Mouse (Mus musculus): ENCODE results near the gene Npas3. TPM values are rescaled to one million over a fixed set of nuclear protein-coding genes. Genes with fewer than 3 reads are reported as not detected.

Gene Npas3
- total and polyA plus RNA-seq, 2 experiments, result 0.04 TPM; not detected in 1

DNA sequence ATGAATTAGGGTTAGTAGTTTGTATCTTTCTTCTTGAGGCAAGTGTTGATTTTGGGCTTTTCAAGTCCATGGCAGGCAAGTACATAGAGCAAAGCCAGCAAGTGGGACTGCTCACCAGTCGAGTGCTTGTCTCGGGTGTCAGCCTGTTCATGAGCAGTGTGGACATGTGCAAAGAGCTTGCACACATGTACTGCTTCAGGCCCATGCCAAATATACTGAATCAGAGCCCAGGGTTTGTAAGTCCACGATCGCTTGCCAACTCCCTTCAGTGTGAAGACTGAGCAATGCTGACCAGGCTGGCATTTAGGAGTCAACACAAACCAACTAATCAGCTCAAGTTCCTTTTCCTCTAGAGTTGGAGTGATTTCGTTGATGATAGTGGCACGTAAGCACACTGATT lies 805.1 kb downstream of the Npas3 start:
- Histone ChIP-seq H3K27me3 (ENCODE audit: control insufficient read depth, insufficient read depth, low read length) (no peaks in the 10 kb centered on the region), H3K36me3 (ENCODE audit: control insufficient read depth, insufficient read depth, low read length) (no peaks in the 10 kb centered on the region), H3K9ac (ENCODE audit: low read depth, low read length) (no peak overlapping the region), H3K79me2 (ENCODE audit: control insufficient read depth, insufficient read depth, low read length) (no peaks in the 10 kb centered on the region), H3K4me3 (ENCODE audit: insufficient read depth, low read depth, low read length) (no peak overlapping the region), H3K4me1 (ENCODE audit: control insufficient read depth, insufficient read depth, low read length) (no peaks in the 10 kb centered on the region), H3K27ac (replicated peaks; ENCODE audit: insufficient read depth, low read depth, low read length) (no peak overlapping the region)
- no peak for DNase-seq (ENCODE audit: extremely low read depth, low read depth, low spot score)
- 90% methylated on average over 6 of the region's 6 CpGs for WGBS
- TF ChIP-seq CTCF (IDR thresholded peaks at IDR 0.05; ENCODE audit: low read depth, low read length), result no peak
- TF ChIP-seq POLR2A (IDR thresholded peaks at IDR 0.05; ENCODE audit: extremely low read depth, insufficient read depth, low read length), result no peak

DNA sequence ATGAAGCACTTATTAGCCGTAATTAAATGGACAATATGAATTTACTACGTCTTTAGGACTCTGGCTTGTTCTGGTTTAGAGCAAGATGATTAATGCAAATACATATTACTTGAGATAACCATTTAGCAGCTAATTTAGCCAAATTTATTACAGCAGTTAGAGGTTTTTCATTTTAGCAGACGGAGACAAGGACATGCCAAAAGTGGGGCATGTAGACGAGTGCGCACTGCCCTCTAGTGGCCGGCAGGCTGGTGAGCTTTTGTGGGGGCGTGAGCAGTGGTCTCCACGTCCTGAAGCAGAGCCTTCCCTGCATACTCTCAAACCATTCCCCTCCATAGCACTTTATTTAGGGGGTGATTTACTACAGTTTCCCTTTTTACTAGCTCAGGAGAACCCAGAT lies 812.3 kb downstream of the Npas3 start:
- no peak overlapping the region for H3K4me3 ChIP-seq (ENCODE audit: insufficient read depth, low read depth, low read length)
- H3K36me3 ChIP-seq (ENCODE audit: control insufficient read depth, insufficient read depth, low read length), result no peaks in the 10 kb centered on the region
- no peak overlapping the region for H3K27ac ChIP-seq (replicated peaks; ENCODE audit: insufficient read depth, low read depth, low read length)
- no peaks in the 10 kb centered on the region for H3K27me3 ChIP-seq (ENCODE audit: control insufficient read depth, insufficient read depth, low read length)
- H3K4me1 ChIP-seq (ENCODE audit: control insufficient read depth, insufficient read depth, low read length), result no peaks in the 10 kb centered on the region
- TF ChIP-seq POLR2A (IDR thresholded peaks at IDR 0.05; ENCODE audit: extremely low read depth, insufficient read depth, low read length), result no peak
- peak; percentile 90 for TF ChIP-seq CTCF (IDR thresholded peaks at IDR 0.05; ENCODE audit: low read depth, low read length)
- no peak overlapping the region for H3K9ac ChIP-seq (ENCODE audit: low read depth, low read length)
- WGBS, result 20% methylated on average over 8 of the region's 8 CpGs
- no peaks in the 10 kb centered on the region for H3K79me2 ChIP-seq (ENCODE audit: control insufficient read depth, insufficient read depth, low read length)
- peak; percentile 5 for DNase-seq (ENCODE audit: extremely low read depth, low read depth, low spot score)

GRCm38 (mm10) chr12:54061168-54061567 lies 812.7 kb downstream of the Npas3 start:
- Histone ChIP-seq H3K4me3 (ENCODE audit: insufficient read depth, low read depth, low read length) (no peak overlapping the region), H3K27me3 (ENCODE audit: control insufficient read depth, insufficient read depth, low read length) (no peaks in the 10 kb centered on the region), H3K36me3 (ENCODE audit: control insufficient read depth, insufficient read depth, low read length) (no peaks in the 10 kb centered on the region), H3K4me1 (ENCODE audit: control insufficient read depth, insufficient read depth, low read length) (no peaks in the 10 kb centered on the region), H3K27ac (replicated peaks; ENCODE audit: insufficient read depth, low read depth, low read length) (no peak overlapping the region), H3K9ac (ENCODE audit: low read depth, low read length) (no peak overlapping the region), H3K79me2 (ENCODE audit: control insufficient read depth, insufficient read depth, low read length) (no peaks in the 10 kb centered on the region)
- TF ChIP-seq POLR2A (IDR thresholded peaks at IDR 0.05; ENCODE audit: extremely low read depth, insufficient read depth, low read length) (no peak), CTCF (IDR thresholded peaks at IDR 0.05; ENCODE audit: low read depth, low read length) (no peak)
- no peak for DNase-seq (ENCODE audit: extremely low read depth, low read depth, low spot score)
- WGBS, result 51% methylated on average over 6 of the region's 6 CpGs

DNA sequence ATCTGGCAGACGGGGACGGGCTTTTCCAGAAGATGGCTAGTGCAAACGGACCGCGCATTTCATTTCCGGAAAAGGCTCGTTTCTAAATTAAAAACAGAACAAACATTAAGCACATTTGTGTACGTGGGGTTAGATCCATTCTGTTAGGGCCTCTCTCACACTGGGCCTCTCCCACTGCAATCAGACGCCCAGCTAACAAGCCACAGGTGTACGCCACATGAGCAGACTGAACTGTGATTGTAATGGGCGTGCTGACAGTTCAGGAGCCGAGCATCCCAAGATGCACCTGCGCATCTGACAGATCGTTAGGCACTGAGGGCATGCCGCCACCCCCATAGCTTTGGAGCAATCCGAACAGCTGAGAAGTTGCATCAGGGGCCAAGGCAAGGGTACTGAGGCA lies 816.5 kb downstream of the Npas3 start:
- Histone ChIP-seq H3K4me3 (ENCODE audit: insufficient read depth, low read depth, low read length) (no peak overlapping the region), H3K27me3 (ENCODE audit: control insufficient read depth, insufficient read depth, low read length) (peaks cover 20% of the 10 kb centered on the region), H3K36me3 (ENCODE audit: control insufficient read depth, insufficient read depth, low read length) (no peaks in the 10 kb centered on the region), H3K27ac (replicated peaks; ENCODE audit: insufficient read depth, low read depth, low read length) (no peak overlapping the region), H3K79me2 (ENCODE audit: control insufficient read depth, insufficient read depth, low read length) (no peaks in the 10 kb centered on the region), H3K4me1 (ENCODE audit: control insufficient read depth, insufficient read depth, low read length) (peaks cover 4% of the 10 kb centered on the region; the same call in 1 of the 2 replicates), H3K9ac (ENCODE audit: low read depth, low read length) (no peak overlapping the region)
- 87% methylated on average over 16 of the region's 16 CpGs for WGBS
- no peak for DNase-seq (ENCODE audit: extremely low read depth, low read depth, low spot score)
- TF ChIP-seq CTCF (IDR thresholded peaks at IDR 0.05; ENCODE audit: low read depth, low read length) (no peak), POLR2A (IDR thresholded peaks at IDR 0.05; ENCODE audit: extremely low read depth, insufficient read depth, low read length) (no peak)

- Histone ChIP-seq H3K4me1 (ENCODE audit: control insufficient read depth, insufficient read depth, low read length) (peaks cover 4% of the 10 kb centered on the region; the same call in 1 of the 2 replicates), H3K27ac (replicated peaks; ENCODE audit: insufficient read depth, low read depth, low read length) (no peak overlapping the region), H3K4me3 (ENCODE audit: insufficient read depth, low read depth, low read length) (no peak overlapping the region), H3K79me2 (ENCODE audit: control insufficient read depth, insufficient read depth, low read length) (no peaks in the 10 kb centered on the region), H3K9ac (ENCODE audit: low read depth, low read length) (no peak overlapping the region), H3K36me3 (ENCODE audit: control insufficient read depth, insufficient read depth, low read length) (no peaks in the 10 kb centered on the region), H3K27me3 (ENCODE audit: control insufficient read depth, insufficient read depth, low read length) (peaks cover 20% of the 10 kb centered on the region)
- no peak for DNase-seq (ENCODE audit: extremely low read depth, low read depth, low spot score)
- TF ChIP-seq CTCF (IDR thresholded peaks at IDR 0.05; ENCODE audit: low read depth, low read length) (no peak), POLR2A (IDR thresholded peaks at IDR 0.05; ENCODE audit: extremely low read depth, insufficient read depth, low read length) (no peak)
- WGBS, result 44% methylated on average over 11 of the region's 11 CpGs
Measured at GRCm38 (mm10) chr12:54065607-54066006, 817.1 kb downstream of the Npas3 start.

GRCm38 (mm10) chr12:54067419-54067818 lies 818.9 kb downstream of the Npas3 start:
- H3K27me3 ChIP-seq (ENCODE audit: control insufficient read depth, insufficient read depth, low read length), result peaks cover 20% of the 10 kb centered on the region
- H3K4me1 ChIP-seq (ENCODE audit: control insufficient read depth, insufficient read depth, low read length), result peaks cover 4% of the 10 kb centered on the region; the same call in 1 of the 2 replicates
- no peaks in the 10 kb centered on the region for H3K36me3 ChIP-seq (ENCODE audit: control insufficient read depth, insufficient read depth, low read length)
- H3K4me3 ChIP-seq (ENCODE audit: insufficient read depth, low read depth, low read length), result no peak overlapping the region
- H3K9ac ChIP-seq (ENCODE audit: low read depth, low read length), result no peak overlapping the region
- no peak overlapping the region for H3K27ac ChIP-seq (replicated peaks; ENCODE audit: insufficient read depth, low read depth, low read length)
- H3K79me2 ChIP-seq (ENCODE audit: control insufficient read depth, insufficient read depth, low read length), result no peaks in the 10 kb centered on the region
- DNase-seq (ENCODE audit: extremely low read depth, low read depth, low spot score), result no peak
- TF ChIP-seq POLR2A (IDR thresholded peaks at IDR 0.05; ENCODE audit: extremely low read depth, insufficient read depth, low read length) (no peak), CTCF (IDR thresholded peaks at IDR 0.05; ENCODE audit: low read depth, low read length) (no peak)
- 32% methylated on average over 14 of the region's 14 CpGs for WGBS
